Mouse (Mus musculus): ENCODE measurements around the gene Rassf7. TPM values are rescaled to one million over a fixed set of nuclear protein-coding genes. Genes with fewer than 3 reads are reported as not detected.
"Not testable (repeated sequence)": the region's sequence is repeated elsewhere in the genome, so short reads cannot be mapped to it uniquely, and the experiment has no call there.

The Rassf7 gene
- polyA plus RNA-seq, 1 experiment = 2.3 TPM

DNA sequence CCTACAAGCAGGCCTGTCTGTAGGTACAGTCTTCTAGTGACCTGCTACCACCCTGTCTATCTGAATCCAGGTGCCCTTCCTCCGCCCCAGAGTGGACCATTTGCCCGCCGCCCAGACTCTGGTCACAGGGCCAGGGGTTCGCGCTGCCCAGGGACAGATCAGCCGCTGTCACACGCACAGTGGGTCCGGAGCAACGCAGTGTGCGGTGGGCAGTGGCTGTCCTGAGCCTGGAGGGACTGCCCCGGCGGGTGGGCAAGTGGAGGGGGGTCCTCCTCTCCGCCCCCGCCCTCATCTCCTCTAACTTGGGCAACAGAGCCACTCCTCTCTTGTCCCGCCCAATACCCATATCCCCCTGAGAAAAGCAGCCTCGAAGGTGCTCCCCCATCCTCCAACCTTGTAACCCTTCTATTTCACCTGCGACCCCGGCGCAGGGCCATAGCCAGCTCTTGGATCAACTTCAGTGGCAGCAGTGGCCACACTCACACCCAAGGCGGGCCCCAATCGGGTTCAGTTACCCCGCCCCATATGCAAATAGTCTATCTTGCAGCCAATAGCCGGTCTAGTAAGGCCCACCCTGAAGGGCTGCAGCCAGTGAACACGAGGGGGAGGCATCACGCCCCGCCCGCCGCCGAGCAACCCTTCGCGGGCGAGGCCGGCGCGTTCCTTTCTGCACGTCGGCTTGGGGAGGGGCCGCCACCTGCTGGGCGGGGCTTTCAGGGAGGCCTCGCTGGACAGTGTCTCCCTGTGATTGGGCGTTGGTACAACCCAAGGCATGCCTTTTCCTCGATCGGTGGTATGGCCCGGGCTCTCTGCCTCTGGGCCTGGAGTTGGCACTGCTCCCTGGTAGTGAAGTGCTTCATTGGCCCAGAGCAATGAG, 5.8 kb downstream of the Rassf7 start:
- peak; percentile 89 to 90 for DNase-seq (ENCODE audit: extremely low spot score in 1 of 2, low spot score in 1 of 2)

DNA sequence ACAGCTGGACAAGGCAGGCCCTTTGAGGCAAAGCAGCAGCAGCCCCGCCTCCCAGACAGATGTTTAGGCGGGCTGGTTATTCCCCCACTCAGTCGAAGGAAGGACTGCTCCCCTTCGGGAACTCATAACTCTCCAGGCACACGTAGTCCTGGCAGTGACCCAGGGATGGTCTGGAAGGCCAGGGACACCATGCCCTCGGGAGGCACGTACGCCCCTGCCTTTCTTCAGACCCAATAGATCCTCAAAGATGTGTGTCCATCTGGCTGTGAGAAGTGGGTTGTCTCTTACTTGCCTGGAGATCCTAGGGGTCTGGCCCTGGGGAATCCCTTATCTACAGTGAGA, 6.4 kb downstream of the Rassf7 start:
- no peak for DNase-seq (ENCODE audit: extremely low spot score in 1 of 2, low spot score in 1 of 2)

GRCm38 (mm10) chr7:141222696-141223215, 7.1 kb downstream of the Rassf7 start:
- no peak for DNase-seq (ENCODE audit: extremely low spot score in 1 of 2, low spot score in 1 of 2)

- DNase-seq (ENCODE audit: extremely low spot score in 1 of 2, low spot score in 1 of 2) = no peak
These were observed 10.9 kb downstream of the Rassf7 start for GRCm38 (mm10) chr7:141226535-141226934.

DNA sequence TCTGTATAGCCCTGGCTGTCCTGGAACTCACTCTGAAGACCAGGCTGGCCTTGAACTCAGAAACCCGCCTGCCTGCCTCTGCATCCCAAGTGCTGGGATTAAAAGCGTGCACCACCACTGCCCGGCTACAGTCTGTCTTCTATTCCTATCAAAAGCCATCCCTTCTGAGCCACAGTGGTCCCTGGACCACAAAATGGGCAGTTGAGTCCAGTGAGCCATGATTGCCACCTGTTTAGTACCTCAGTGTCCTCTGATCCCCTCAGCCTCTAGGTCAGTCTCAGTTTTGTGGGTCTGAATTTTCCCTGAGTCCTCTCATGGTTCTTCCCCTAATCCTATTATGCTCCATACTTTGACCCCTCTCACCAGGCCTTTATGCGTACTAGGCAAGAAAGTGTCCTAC, 12.1 kb downstream of the Rassf7 start:
- DNase-seq (ENCODE audit: extremely low spot score in 1 of 2, low spot score in 1 of 2) = no peak

- DNase-seq (ENCODE audit: extremely low spot score in 1 of 2, low spot score in 1 of 2) = peak; percentile 72 to 95
These were observed 12.8 kb downstream of the Rassf7 start, which contains the start of gene Phrf1 for GRCm38 (mm10) chr7:141228279-141229067. Phrf1 (plus strand) TSS chr7:141228784.

- no peak for DNase-seq (ENCODE audit: extremely low spot score in 1 of 2, low spot score in 1 of 2)
These were observed 14.0 kb downstream of the Rassf7 start for GRCm38 (mm10) chr7:141229702-141230101.

- no peak for DNase-seq (ENCODE audit: extremely low spot score in 1 of 2, low spot score in 1 of 2)
These were observed 14.9 kb downstream of the Rassf7 start for GRCm38 (mm10) chr7:141230570-141230969.

DNA sequence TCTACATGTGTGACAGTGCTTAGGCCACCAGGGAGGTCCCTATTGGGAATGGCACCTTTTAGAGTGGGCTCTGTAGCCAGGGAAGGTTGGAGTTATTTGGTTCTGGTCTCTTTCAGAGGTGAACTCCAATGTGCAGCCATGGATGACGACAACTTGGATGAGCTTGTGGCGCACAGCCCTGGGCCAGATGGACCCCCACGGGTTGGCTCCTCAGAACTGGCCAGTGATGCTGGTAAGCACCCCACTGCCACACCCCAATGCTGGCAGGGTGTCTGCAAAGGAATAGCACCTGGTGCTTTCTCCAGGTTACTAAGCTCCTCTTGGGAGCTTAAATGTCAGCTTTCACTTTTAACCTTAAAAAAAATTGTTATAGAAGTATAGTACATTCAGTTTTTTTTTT, 15.5 kb downstream of the Rassf7 start:
- no peak for DNase-seq (ENCODE audit: extremely low spot score in 1 of 2, low spot score in 1 of 2)

DNA sequence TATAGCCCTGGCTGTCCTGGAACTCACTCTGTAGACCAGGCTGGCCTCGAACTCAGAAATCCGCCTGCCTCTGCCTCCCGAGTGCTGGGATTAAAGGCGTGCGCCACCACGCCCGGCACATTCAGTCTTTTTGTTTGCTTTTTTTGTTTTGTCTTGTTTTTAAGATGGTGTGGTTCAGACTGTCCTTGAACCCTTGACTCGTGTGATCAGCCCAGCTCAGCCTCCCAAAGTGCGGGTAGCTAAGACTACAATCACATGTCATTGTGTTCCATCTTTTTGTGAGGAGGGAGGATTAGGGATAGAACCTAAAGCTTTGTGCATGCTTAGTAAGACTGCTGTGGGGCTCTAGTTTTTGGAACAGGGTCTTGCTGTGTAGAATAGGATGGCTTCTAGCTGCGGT, 15.9 kb downstream of the Rassf7 start:
- DNase-seq (ENCODE audit: extremely low spot score in 1 of 2, low spot score in 1 of 2) = no peak

DNA sequence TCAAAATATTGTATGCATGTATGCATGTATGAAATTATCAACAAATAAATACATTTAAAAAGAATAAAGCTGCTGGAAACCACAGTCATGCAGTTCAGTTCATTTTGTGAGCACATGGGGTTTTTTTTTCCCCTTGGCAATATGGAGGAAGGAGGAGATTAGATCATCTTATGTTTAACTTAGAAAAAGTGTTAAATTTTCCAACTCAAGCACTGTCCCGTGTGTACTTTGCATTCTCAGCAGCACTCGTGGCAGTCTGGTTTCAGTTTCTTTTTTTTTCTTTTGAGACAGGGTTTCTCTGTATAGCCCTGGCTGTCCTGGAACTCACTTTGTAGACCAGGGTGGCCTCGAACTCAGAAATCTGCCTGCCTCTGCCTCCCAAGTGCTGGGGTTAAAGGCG, 34.8 kb downstream of the Rassf7 start:
- DNase-seq (ENCODE audit: extremely low spot score in 1 of 2, low spot score in 1 of 2) = not testable (repeated sequence)

DNA sequence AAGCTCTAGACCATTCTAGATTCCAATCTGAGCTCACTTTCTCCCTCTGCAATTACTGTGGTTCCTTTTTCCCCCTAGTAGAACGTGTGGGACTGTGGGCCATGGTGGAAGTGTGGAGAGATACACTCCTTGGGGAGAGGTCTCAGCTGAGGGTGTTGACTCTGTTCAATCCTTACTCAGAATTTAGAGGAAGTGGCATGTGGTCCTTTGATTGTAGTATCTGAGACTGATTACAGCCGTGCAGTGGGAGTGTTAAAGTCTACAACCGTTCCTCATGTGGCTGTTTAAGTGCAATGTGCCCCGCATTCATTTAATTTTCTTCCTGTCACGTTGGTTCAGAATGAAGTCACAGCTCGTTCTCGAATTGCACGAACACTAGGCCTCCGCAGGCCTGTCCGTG, 40.5 kb downstream of the Rassf7 start:
- no peak for DNase-seq (ENCODE audit: extremely low spot score in 1 of 2, low spot score in 1 of 2)

DNA sequence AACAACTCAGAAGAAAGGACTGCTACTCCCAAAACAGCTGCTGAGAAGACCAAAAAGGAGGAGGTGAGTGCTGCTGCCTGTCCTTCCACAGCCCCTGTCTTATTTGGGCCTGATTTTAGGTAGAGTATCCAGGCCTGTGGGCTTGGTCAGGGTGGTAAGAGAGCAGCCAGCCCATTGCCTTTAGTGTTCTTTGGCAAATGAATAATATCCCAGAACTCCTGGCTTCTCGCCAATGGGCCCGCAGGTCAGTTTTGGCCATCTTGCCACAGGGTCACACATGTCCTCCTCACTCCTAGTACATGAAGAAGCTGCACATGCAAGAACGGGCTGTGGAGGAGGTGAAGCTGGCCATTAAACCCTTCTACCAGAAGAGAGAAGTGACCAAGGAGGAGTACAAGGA, 45.8 kb downstream of the Rassf7 start:
- no peak for DNase-seq (ENCODE audit: extremely low spot score in 1 of 2, low spot score in 1 of 2)

GRCm38 (mm10) chr7:141263640-141264039, 48.0 kb downstream of the Rassf7 start:
- no peak for DNase-seq (ENCODE audit: extremely low spot score in 1 of 2, low spot score in 1 of 2)

DNA sequence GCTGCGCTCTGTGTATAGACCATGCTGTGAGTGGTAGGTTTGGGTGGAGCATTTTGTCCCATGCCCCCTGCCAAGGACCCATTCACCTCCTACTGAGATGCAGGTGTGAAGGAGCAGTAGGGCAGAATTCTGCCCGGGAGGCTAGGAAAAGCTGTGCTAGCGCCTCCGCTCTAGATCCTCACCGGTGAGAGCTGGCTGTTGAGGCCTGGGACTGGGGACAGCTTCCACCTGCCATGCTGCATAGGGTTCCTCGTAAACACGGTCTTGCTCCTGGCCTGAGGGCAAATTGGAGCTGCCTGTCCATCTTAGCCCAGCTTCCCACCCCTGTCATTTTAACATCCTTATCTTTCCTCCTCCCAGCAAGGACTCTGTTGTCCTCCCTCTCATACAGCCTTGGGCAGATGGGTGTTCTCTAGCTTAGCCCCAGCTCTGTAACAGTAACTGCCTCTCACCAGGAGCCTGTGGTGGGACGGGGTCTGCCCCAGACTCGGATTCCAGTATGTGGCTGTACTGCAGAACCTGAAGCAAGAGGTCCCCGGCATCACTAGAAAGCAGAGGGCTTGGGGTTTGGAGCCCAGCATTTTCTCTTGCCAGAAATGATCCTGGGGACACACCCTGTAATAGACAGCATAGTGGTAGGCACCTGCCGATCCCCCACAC, 48.5 kb downstream of the Rassf7 start:
- no peak for DNase-seq (ENCODE audit: extremely low spot score in 1 of 2, low spot score in 1 of 2)

DNA sequence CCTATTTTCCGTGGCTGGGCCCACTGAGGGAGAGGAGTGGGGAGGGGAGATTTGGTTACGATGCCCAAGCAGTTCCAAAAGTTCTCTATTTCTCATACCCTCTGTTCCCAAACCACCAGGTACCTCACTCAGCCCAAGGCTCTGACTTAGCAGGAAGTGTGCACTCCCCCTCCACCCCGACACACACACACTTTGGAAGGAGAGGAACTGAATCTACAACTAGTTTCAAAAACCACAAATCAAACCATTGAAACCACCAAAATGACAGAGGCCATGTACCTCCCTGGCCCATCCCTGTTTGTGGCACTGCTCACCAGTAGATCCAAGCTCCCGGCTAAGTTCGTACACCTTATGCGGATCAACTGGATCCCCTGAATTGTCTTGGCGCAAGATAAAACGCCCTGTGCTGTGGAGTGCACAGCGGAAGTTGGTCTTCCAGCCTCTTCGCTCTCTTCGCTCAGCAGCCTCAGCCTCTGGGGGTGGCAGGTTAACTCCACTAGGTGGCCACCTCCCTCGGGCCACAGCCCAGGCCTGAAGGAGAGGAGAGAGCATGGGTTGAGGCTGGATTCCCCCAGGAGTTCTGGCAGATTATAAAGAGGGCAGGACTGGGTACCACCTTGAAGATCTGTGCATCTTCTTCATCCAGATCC, 49.2 kb downstream of the Rassf7 start:
- peak in 1 of 2 experiments; percentile 23 for DNase-seq (ENCODE audit: extremely low spot score in 1 of 2, low spot score in 1 of 2)

DNA sequence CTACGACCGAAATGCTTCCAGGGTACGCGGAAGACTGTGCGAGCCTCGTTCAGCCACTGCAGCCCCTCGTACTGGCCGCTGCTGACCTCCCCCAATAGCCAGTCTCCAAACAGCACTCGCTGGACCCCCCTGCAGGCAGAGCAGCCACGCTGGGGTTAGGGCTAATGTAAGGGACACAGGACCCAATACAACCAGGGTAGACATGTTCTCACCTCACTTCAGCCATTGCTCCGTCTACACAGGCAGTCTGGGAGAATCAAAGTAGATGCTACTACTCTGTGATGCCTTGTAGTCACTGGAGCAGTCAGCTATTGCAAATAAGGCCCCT, 49.7 kb downstream of the Rassf7 start:
- DNase-seq (ENCODE audit: extremely low spot score in 1 of 2, low spot score in 1 of 2) = no peak

GRCm38 (mm10) chr7:141265739-141266561, 50.3 kb downstream of the Rassf7 start, which contains the start of gene Irf7:
Irf7 (minus strand) TSS chr7:141266481.
- peak in 1 of 2 experiments; percentile 24 for DNase-seq (ENCODE audit: extremely low spot score in 1 of 2, low spot score in 1 of 2)

All from frontal cortex, adult 2 months (tissue).